Mouse (Mus musculus) embryonic fibroblast, embryonic 13.5 days (primary cell): Measurements from ENCODE around the gene Cdt1.

Source experiments
- CTCF ChIP-seq: IDR thresholded peaks from 2 replicates; pipeline ENCODE4 v1.5.1; 2011; ENCODE audit warnings: mild to moderate bottlenecking, control low read depth, low read length, moderate library complexity, borderline replicate concordance; ENCODE audit not compliant: insufficient read depth
- POLR2A ChIP-seq: IDR thresholded peaks from 2 replicates; pipeline ENCODE4 v1.6.1; 2011; ENCODE audit warnings: low read depth, mild to moderate bottlenecking, control low read depth, low read length, moderate library complexity

GRCm38 (mm10) chr8:122546811-122547453, 20.9 kb upstream of the Cdt1 start:
- no peak for TF ChIP-seq CTCF
- TF ChIP-seq POLR2A = no peak
